Mouse (Mus musculus) neural tube, embryonic 14.5 days (tissue): ENCODE data around the gene Emsy. TPM values are rescaled to one million over a fixed set of nuclear protein-coding genes. Genes with fewer than 3 reads are reported as not detected.

Source experiments
- ATAC-seq: fragments of 200-750 bp; cut with Nextera tagmentation; 2 replicates; pipeline ENCODE4 v1.8.0; 2017; ENCODE audit warnings: low read depth, mild to moderate bottlenecking, moderate TSS enrichment, moderate library complexity
- H3K27ac ChIP-seq: fragments of 300-500 bp; sonication (generic); 2 replicates; pipeline ENCODE4 v1.5.1; 2014; ENCODE audit warnings: low read depth, mild to moderate bottlenecking, control low read depth, low read length, moderate library complexity, mixed read lengths
- H3K27me3 ChIP-seq: fragments of 300-500 bp; sonication (generic); 2 replicates; pipeline ENCODE4 v1.6.1; 2014; ENCODE audit warnings: low read length; ENCODE audit not compliant: control insufficient read depth, insufficient read depth
- H3K36me3 ChIP-seq: fragments of 300-500 bp; sonication (generic); 2 replicates; pipeline ENCODE4 v1.6.1; 2014; ENCODE audit warnings: low read length, mixed read lengths; ENCODE audit not compliant: control insufficient read depth, insufficient read depth
- H3K4me1 ChIP-seq: fragments of 300-500 bp; sonication (generic); 2 replicates; pipeline ENCODE4 v1.6.1; 2014; ENCODE audit warnings: low read length; ENCODE audit not compliant: control insufficient read depth, insufficient read depth
- H3K4me2 ChIP-seq: fragments of 300-500 bp; sonication (generic); 2 replicates; pipeline ENCODE4 v1.6.1; 2014; ENCODE audit warnings: mild to moderate bottlenecking, low read depth, low read length, control low read depth
- H3K4me3 ChIP-seq: fragments of 300-500 bp; sonication (generic); 2 replicates; pipeline ENCODE4 v1.5.1; 2014; ENCODE audit warnings: low read depth, low read length, control low read depth, mixed read lengths
- H3K9ac ChIP-seq: fragments of 300-500 bp; sonication (generic); replicated peaks from 2 replicates; pipeline ENCODE4 v1.6.1; 2014; ENCODE audit warnings: low read depth, mild to moderate bottlenecking, control low read depth, low read length, mixed read lengths
- H3K9me3 ChIP-seq: fragments of 300-500 bp; sonication (generic); 2 replicates; pipeline ENCODE4 v1.6.1; 2016; ENCODE audit warnings: low read length; ENCODE audit not compliant: control insufficient read depth
- WGBS: fragments of 180-500 bp; shearing (Covaris S2); extraction: QIAGEN DNeasy Blood & Tissue Kit; methylation state at CpG from one replicate; pipeline ENCODE4 v1.1.7; 2014; 5-methylcytosine and 5-hydroxymethylcytosine counted together
- polyA plus RNA-seq: library from polyadenylated mRNA; unstranded; fragments of >200 nt; fragmentation: Nextera tagmentation; extraction: Ambion mirVana; gene quantifications from 2 replicates; pipeline ENCODE4 v1.2.1, GENCODE M21; 2014

Emsy gene
- polyA plus RNA-seq, result 49.8 and 50.5 TPM in 2 replicates

DNA sequence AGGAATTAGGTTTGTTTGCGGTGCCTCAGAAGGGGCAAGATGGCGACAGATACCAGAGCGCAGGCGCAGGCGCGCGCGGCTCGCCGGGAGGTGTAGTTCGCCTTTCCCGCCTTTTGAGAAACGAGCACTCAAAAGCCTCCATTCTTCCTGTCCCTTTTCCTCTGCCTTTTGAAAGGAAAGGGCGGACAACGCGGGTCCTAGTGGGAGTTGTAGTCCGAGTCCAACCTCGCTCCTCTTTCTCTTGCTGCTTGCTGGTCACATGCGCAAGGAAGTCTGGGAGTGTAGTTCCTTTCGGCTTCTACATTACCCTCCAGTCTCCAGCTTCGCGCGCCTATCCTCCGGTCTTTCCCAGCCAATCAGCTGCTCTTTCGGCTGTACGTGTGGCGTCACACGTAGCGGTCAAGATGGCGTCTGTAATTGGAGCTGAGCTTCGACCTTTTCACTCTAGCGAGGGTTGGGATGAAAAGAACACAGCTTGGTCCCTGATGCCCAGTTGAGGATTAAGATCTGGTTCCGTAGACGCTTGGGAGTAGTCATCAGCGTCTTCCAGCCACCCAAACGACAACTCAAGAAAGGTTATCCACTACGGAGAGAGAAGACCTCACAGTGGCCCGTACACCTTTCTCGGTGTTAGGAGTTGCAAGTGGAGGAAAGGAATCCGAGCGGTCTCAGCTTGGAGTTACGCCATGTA, at the start of gene Emsy:
TSS of gene Emsy (minus strand) at position 253 of the 691 bp plus-strand sequence.
- ATAC-seq, result peak; percentile 97
- H3K9ac ChIP-seq, result peak within 1 kb of the TSS; percentile 90

DNA sequence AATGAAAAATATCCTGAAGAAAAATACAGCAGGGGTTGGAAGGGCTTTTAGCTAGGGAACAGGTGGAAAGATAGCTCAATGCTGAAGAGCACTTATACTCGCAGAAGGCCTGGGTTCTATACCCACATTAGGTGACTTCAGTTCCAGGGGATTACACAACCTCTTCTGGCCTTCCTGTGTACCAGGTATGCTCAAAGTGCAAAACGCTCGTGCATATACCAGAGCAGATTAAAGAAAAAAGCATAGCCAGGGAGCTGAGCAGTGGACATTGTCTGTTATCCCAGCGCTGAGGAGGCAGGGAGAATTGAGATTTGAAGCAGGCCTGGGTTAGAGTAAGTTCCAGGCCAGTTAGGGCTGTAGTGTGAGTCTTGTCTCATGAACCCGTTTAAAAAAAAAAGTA, 47.7 kb upstream of the Emsy start:
- WGBS, result 72% methylated on average over 5 of the region's 5 CpGs
- Histone ChIP-seq H3K27ac (no peak overlapping the region), H3K27me3 (no peaks in the 10 kb centered on the region), H3K9me3 (no peaks in the 10 kb centered on the region), H3K4me3 (peak overlapping the region; percentile 98; the same call in 1 of the 2 replicates), H3K9ac (no peak overlapping the region), H3K4me2 (peak overlapping the region; percentile 60), H3K36me3 (no peaks in the 10 kb centered on the region), H3K4me1 (peaks cover 15% of the 10 kb centered on the region)
- ATAC-seq, result no peak

More for the DNA sequence above, at the start of gene Emsy:
- Histone ChIP-seq H3K36me3 (0 out of 2 replicates have a peak, but pooled peaks cover 3% of the 10 kb centered on the region), H3K4me2 (peak within 1 kb of the TSS; percentile 66), H3K4me3 (peak within 1 kb of the TSS; percentile 96), H3K4me1 (peaks cover 19% of the 10 kb centered on the region), H3K27ac (peak within 1 kb of the TSS; percentile 94), H3K27me3 (no peaks in the 10 kb centered on the region), H3K9me3 (no peaks in the 10 kb centered on the region)
- under 1% methylated on average over 42 of the region's 42 CpGs for WGBS

DNA sequence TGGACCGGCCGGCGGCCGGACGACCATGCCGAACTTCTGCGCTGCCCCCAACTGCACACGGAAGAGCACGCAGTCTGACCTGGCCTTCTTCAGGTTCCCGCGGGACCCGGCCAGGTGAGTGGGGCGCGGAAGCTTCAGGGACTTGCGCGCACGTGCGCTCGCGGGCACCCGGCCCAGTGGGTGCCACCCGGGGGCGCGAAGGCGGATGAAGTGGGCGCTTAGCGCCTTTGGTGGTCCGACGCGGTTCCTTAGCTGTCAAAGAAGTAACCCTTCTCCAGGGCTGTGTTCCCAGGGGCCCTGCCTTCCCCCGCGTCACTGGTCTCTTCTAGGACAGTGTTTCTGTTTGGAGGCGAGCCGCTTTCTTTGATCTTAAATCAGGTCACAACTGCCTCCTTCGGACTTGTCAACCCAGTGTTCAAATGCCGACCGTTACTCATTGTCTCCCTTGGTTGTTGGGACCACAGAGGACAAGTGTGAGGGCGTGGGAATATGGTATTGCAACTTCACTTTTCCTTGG, 46.8 kb upstream of the Emsy start:
- peak overlapping the region; percentile 89 for H3K9ac ChIP-seq
- 1% methylated on average over 33 of the region's 38 CpGs for WGBS

DNA sequence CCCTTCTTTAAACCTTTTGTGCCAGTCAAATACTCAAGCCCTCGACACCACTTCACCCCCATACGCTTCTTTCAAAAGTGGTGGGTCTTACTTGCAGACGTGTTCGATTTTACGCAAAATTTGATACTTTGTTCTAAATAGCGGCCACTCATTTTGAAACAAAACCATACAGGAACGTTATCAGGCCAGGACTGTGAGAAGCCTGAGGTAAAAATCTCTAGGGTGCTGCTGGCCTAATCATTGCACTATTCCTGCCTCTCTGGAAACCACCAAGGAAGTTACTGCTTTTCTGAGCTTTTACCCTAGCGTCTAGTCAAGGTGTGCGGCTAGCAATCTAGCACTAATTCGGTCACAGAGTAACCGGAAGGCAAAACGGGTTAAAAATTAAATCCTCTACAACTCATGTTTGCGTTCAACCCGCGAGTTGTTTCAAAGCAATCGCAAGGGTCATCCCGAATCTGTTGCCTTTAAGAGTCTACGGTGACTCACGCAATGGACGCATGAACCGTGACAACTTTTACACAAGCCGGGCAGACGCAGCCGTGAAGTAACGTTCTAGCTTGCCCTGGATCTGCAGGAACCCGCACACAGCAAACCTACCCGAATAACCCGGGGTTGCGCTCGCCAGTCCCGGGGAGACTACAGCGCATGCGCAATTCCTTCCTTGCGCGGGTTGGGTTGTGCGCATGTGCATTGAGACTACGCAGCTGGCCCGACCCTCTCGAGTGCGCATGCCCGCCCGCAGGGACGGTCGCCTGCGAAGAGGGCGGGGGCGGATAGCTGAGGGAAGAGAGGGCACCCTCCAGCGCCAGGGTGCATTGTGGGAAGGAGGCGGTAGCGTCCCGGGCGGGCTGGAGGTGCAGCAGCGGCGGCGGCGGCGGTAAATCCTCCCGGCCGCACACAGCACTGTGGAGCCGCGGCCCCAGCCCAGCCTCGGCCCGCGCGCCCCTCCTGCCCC, 46.0 kb upstream of the Emsy start, which contains the start of gene Thap12:
TSS of gene Thap12 (plus strand) at position 821 of the 958 bp plus-strand sequence.
- WGBS, result 2% methylated on average over 53 of the region's 65 CpGs
- Histone ChIP-seq H3K9me3 (no peaks in the 10 kb centered on the region), H3K36me3 (no peaks in the 10 kb centered on the region), H3K27me3 (no peaks in the 10 kb centered on the region), H3K9ac (peak within 1 kb of the TSS; percentile 89), H3K4me1 (peaks cover 15% of the 10 kb centered on the region), H3K27ac (peak within 1 kb of the TSS; percentile 77), H3K4me2 (peak within 1 kb of the TSS; percentile 71), H3K4me3 (peak within 1 kb of the TSS; percentile 98)
- peak; percentile 99 for ATAC-seq

More for the DNA sequence above, 46.8 kb upstream of the Emsy start:
- Histone ChIP-seq H3K27ac (peak overlapping the region; percentile 77), H3K4me3 (peak overlapping the region; percentile 98), H3K4me2 (peak overlapping the region; percentile 60), H3K27me3 (no peaks in the 10 kb centered on the region), H3K9me3 (no peaks in the 10 kb centered on the region), H3K4me1 (peaks cover 15% of the 10 kb centered on the region), H3K36me3 (no peaks in the 10 kb centered on the region)
- no peak for ATAC-seq

DNA sequence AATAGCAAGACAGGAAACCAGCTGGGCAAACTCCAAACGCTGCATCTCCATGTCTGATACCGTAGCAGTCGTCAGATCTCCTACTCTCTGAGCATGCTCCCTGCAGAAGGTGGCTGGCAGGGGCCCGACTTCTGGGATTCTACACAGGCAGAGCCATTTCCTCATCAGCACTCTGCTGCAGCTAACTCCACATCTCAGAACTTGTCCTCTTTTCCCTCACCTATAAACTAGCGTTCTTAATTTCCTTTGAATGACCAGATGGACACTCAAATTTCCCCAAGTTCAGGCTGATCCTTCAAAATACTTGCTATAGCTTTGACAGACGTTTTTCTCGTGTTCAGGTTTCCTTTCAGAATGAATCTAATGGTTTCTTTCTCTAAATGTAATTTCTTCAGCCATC, 45.2 kb upstream of the Emsy start:
- WGBS, result 61% methylated on average over 7 of the region's 7 CpGs

DNA sequence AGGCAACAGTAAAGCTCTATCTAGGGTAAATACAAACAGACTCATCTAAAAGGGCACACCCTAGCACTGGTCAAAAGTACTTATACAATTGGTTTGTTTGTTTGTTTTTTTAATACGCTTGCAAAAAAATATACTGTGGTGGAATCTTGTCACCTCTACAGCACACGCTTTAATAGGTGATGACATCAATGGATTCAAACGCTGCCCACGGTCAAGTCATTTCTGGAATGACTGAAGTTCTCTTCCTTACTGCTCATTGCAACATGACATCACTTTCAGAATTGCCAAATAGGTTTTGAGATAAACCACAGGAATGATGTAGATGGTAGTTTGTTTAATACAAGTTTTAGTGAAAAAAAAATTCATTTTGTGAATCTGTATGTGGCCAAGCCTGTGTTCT, 42.0 kb upstream of the Emsy start:
- 98% methylated on average over 4 of the region's 4 CpGs for WGBS
- no peak for ATAC-seq

More for the DNA sequence above, 45.2 kb upstream of the Emsy start:
- Histone ChIP-seq H3K9me3 (no peaks in the 10 kb centered on the region), H3K9ac (peak overlapping the region; percentile 61; the same call in 1 of the 2 replicates), H3K27me3 (no peaks in the 10 kb centered on the region), H3K27ac (no peak overlapping the region), H3K36me3 (no peaks in the 10 kb centered on the region), H3K4me2 (peak overlapping the region; percentile 71), H3K4me1 (peaks cover 15% of the 10 kb centered on the region), H3K4me3 (peak overlapping the region; percentile 98)
- ATAC-seq, result no peak

DNA sequence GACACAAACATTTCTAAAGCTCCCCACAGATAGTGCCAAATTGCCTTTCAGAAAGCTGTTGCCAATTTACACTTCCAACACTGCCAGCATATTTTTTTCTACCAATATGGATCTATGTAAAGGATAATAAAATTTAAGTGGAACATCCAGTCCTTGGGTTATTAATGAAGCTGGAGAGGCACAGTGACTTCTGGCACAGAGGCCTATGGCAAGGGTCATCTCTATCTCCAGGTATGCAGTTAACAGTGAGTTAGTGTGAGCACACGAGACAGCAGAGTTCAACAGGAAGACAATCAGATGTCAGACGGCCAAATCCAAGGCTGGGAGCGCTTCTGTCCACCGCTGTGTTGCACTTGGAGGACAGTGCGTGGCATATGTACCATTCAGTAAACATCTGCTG, 41.5 kb upstream of the Emsy start:
- H3K36me3 ChIP-seq, result no peaks in the 10 kb centered on the region

More for the DNA sequence above, 42.0 kb upstream of the Emsy start:
- Histone ChIP-seq H3K27ac (no peak overlapping the region), H3K4me3 (no peak overlapping the region), H3K36me3 (no peaks in the 10 kb centered on the region), H3K9me3 (no peaks in the 10 kb centered on the region), H3K9ac (no peak overlapping the region), H3K4me1 (peaks cover 8% of the 10 kb centered on the region), H3K27me3 (no peaks in the 10 kb centered on the region), H3K4me2 (no peak overlapping the region)

DNA sequence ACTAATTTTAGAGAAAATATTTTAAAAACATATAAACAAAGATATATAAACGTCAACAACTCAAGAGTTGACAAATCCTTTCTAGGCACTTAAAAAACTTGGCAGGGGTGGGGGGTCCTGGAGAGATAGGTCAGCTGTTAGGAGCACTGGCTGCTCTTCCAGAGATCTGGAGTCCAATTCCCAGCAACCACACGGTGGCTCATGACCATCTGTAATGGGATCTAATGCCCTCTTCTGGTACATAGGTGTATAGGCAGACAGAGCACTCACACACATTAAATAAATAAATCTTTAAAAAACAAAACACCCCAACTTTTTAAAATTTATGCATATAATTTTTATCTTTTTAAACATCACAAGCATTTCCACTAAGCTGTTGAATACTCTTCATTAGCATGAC, 40.9 kb upstream of the Emsy start:
- Histone ChIP-seq H3K4me2 (no peak overlapping the region), H3K9ac (no peak overlapping the region), H3K9me3 (no peaks in the 10 kb centered on the region), H3K36me3 (no peaks in the 10 kb centered on the region), H3K4me1 (peaks cover 8% of the 10 kb centered on the region), H3K4me3 (no peak overlapping the region), H3K27ac (no peak overlapping the region), H3K27me3 (no peaks in the 10 kb centered on the region)
- no peak for ATAC-seq
- 12% methylated on average over 2 of the region's 2 CpGs for WGBS

More for the DNA sequence above, 41.5 kb upstream of the Emsy start:
- Histone ChIP-seq H3K4me2 (no peak overlapping the region), H3K4me3 (no peak overlapping the region), H3K9ac (no peak overlapping the region), H3K27me3 (no peaks in the 10 kb centered on the region), H3K27ac (no peak overlapping the region), H3K4me1 (peaks cover 8% of the 10 kb centered on the region), H3K9me3 (no peaks in the 10 kb centered on the region)
- no peak for ATAC-seq
- 70% methylated on average over 5 of the region's 5 CpGs for WGBS
